Mouse (Mus musculus): ENCODE results near the gene Dazap1.
A peak's percentile ranks its signal among the peaks of the same experiment; 100 is the strongest.

Dazap1 gene

DNA sequence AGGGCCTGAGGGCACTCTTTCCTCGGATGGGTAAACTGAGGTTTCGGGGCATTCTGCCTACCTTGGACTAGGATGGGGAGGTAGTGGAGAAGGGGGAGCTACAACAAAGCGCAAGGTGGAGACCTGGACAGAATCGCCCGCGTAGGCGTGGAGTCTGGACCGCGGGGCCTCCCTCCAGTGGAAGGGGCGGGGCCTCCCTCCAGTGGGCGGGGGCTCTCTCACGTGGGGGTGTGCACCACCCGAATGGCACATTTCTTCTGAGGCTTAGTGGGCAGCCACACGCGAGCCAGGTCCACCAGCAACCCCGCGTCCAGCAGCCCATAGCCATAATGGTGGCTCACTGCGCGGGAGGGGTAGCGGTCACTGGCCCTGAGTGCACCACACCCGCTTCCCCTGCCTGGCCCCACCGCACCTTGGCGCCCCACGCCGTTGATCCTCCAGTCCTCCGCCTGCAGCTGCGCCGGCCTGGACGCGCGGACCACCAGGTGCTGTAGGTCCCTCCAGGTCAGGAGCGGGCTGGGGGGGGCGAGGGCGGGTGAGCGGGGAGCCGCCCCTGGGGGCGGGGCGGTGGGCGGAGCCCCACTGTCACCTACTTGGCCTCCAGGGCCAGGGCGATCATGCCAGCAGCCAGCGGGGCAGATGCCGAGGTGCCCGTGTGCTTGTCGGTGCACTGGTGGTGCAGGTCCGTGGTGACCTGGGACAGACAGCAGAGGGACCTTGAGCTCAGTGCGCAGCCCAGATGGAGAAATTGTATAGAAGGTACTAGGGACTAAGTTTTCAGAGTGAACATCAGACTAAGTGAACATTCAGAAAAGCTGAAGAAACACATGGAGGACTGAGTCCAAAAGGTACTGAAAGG is 62.2 kb downstream of the Dazap1 start:
- peak; percentile 62 for DNase-seq (ENCODE audit: low spot score)

DNA sequence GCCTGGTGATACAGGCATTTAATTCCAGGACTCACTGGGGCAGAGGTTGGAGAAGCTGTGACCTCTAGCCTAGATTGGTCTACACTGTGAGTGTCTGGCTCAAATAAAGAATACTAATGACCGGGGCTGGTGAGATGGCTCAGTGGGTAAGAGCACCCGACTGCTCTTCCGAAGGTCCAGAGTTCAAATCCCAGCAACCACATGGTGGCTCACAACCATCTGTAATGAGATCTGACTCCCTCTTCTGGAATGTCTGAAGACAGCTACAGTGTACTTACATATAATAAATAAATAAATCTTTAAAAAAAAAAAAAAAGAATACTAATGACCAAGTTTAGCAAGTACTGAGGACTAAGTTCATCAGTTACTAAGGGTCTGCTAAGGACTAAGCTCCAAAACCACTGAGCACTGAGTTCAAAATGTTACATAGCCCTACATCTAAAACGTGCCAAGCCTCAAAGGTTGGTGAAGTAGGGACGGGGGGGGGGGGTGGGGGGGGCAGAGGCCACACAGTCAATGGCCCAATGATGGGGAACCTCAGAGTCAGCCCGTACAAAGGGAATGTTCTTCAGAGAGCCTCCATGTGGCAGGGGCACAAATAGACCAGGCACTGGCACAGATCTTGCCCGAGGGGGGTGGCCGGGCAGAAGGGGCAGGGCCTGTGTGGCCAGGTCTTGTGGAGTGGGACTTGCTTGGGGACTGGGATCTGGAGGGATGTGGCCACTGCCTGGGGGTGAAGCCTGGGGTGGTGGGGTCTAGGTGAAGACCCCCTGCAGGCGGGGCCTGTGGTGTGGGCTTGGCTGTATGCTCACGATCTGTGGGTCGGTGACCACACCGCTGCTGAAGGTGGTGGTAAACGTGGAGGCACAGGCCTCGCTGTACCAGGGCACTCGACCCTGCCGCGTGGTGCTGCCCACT is 63.1 kb downstream of the Dazap1 start:
- DNase-seq (ENCODE audit: low spot score) = no peak

DNA sequence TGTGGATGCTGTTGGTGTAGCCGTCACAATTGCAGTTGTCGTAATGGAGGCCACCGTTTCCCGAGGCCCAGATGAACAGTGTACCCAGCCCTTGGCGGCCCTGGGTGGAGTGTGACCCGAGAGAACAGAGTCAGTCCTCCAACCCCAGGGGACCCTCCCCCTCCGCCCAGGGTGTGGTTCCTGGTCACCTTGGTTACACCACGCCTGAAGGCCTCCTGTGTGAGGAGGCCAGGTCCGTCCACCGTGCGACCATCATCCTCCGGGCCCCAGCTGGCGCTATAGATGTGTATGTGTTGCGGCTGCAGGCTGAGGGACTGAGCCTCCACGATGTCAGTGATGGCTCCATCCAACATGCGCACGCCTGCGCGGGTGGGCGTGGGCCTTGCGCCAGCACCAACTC is 63.8 kb downstream of the Dazap1 start:
- no peak for DNase-seq (ENCODE audit: low spot score)

DNA sequence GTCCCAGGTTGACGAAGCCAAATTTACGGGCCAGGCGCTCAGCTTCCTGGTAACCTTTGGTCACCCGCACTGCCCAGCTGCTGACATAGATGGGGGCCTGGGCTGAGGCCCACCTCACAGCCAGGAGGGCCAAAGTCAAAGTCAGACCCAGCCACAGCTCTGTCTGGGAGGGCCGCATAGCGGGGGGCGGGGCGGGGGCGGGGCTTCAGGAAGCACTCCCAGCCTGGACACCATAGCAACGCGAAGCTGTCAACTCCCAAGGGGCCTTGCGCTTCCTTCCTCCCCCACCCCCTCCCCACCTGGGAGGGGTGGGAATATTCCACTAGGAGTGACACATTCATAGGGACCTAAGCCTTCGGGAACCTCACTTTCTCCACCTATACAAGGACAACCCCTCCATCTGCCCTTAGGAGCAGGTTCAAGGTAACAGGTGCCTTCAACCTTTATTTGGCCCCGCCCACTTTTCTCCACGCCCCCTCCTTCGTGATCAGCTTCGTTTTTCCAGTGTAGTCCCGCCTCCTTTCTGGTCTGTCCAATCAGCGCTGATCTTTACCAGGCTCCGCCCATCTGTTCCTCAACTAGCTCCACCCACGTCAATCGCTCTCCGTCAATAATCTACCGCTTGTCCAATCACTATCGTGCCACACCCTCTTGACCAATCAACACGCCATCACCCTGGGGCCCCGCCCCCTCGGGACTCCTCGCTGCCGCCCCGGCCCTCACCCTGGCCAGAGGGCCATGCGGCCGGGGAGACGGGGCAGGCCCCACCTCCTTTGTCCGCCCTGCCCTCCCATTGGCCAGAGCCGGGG is 68.2 kb downstream of the Dazap1 start, which contains the start of the genes Pcsk4 and Reep6:
Pcsk4 (minus strand) TSS at position 226 of the 809 bp plus-strand sequence.
Reep6 (plus strand) TSS at position 681 of the 809 bp plus-strand sequence.
- peak; percentile 95 for DNase-seq (ENCODE audit: low spot score)

DNA sequence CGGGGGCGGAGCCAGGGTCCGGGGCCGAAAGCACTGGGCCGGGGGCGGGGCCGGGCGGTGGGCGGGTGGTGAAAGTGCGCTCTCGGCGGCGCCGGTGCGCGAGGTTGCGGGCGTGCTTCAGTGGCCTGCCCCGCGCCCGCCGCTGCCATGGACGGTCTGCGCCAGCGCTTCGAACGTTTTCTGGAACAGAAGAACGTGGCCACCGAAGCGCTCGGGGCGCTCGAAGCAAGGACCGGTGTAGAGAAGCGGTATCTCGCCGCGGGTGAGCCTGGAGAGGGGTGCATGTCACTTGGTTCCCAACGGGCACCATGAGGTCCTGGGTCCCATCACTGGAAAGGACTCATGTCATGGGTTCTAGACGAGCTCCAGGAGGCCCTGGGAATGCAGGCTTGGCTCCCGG is 68.8 kb downstream of the Dazap1 start:
- DNase-seq (ENCODE audit: low spot score) = no peak

DNA sequence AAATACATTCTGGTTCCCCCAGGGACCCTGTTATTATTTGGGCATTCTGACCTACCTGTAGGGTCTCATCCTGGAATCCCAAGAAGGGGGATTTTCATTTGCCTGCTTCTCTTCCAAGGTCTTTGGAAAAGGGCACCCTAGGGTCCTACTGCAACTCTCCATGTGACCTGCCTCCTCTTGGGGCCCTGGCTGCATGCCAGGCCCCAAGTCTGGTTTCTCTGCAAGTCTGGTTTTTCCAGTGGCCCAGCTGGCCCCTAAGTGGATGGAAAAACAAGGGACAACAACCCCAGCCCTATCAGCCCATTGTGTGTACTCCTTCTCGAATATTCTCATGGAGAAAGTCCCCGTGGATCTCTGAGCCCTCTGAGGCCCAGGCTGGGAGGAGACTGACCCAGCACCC is 69.6 kb downstream of the Dazap1 start:
- no peak for DNase-seq (ENCODE audit: low spot score)

DNA sequence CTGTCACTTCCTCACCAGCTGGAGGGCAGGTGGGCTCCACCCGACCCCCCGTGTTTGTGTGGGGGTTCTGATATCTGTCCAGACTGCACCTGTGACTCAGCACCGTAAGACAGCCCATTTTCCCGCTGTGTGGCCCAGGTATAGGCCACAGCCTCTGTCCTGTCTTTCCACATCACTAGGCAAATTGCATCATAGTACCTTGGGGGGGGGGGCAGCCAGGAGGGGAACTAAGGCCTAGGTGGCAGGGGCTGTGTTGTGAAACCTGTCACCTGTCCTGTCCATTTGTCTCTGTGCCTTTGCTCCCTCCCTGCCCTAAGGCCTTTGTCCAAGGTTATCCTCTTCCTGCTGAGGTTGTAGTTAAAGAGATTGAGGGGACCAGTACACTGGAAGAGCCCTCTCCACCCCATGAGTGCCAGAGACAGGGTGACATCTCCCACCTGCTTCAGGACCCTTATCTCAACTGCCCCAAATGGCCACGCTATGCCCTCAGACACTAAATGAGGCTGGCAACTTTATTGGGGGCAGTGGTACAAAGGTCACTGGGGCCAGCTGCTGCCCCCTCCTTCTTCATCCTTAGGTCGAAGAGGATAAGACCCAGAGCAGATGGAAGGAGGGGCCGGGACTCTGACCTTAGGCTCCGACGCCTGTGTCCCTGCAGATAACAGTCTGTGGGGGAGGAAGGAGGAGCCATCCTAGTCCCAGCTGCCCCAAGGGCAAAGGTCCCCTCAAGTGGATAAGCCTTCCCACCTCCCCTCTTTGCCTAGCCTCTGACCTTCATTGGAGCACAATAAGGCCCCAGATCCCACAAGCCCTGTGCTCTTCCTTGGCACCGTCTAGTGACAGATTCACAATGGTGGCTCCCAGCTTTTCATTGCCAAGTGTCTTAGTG is 70.6 kb downstream of the Dazap1 start:
- DNase-seq (ENCODE audit: low spot score) = no peak

DNA sequence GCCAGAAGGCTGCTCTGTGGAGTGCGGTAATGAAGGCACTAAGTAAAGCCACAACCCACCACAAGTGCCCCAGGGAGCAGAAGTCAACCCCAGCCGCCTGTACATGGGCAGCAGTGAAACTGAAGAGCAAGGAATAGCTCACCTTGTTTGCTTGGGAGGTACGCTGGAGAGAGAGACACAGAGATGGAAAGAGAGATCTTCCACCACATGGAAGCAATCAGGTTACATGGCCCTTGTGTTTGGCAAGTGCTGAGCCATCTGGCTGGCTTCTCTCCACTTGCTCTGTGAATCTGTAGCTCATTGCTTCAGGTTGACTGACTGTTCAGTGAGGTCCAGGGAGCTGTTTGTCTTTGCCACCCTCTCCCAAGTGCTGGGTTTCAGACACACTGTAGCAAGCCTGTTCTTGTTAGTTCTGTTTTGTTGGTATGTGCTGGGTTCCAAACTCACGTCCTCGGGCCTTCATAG is 71.3 kb downstream of the Dazap1 start:
- no peak for DNase-seq (ENCODE audit: low spot score)

DNA sequence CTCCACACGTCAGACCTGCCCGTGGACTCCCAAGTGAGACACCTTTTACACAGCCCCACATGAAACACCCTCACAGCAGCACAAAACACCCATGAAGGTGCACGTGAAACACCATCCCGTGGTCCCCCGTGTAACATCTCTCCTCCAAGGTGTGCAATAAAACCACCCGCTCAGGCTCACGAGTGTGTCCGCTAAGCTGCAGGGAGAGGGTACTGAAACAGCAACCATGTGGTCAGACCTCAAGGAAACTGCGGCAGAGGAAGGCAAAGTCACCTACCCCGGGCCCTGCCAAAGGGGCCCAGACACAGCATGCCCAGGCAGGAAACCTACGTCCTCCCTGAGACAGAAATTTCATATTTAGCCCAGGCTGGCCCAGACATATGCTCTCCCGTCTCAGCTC is 75.0 kb downstream of the Dazap1 start:
- no peak for DNase-seq (ENCODE audit: low spot score)

All from ovary, postnatal 14 days (tissue).